ENCODE assay signal across 16 mouse cellular contexts in genomic region chrX:13765024-13765423, GRCm38 (mm10).
"Had no signal": no experiment of that assay in that cellular context is flagged by ENCODE, and none has a peak within 500 bp of the region (broad histone marks: within the 10 kb centered on the region; RNA-seq: fewer than 3 reads in every experiment).

No protein-coding gene starts in this region.

- H3K4me3 ChIP-seq: limb, embryonic 10.5 days; limb, embryonic 13.5 days; liver, embryonic 12.5 days; liver, embryonic 15.5 days; midbrain, embryonic 12.5 days; midbrain, embryonic 15.5 days had no signal

- H3K4me1 ChIP-seq: limb, embryonic 10.5 days; limb, embryonic 13.5 days; liver, embryonic 12.5 days; liver, embryonic 15.5 days; midbrain, embryonic 12.5 days; midbrain, embryonic 15.5 days had no signal

- H3K27ac ChIP-seq: limb, embryonic 10.5 days; limb, embryonic 13.5 days; liver, embryonic 12.5 days; liver, embryonic 15.5 days; macrophage; midbrain, embryonic 12.5 days; midbrain, embryonic 15.5 days had no signal

- DNase-seq: kidney, adult 18-20 months; kidney, adult 9 months; kidney, postnatal 14 days; kidney, postnatal 4 days; liver; lung, embryonic 14.5 days; thymus, adult 18-20 months; thymus, postnatal 36 days had no signal

- H3K9ac ChIP-seq: limb, embryonic 13.5 days; liver, embryonic 12.5 days; liver, embryonic 15.5 days; lung, embryonic 14.5 days; midbrain, embryonic 12.5 days; midbrain, embryonic 15.5 days had no signal

- ATAC-seq: intestine, embryonic 16.5 days; liver, embryonic 12.5 days; midbrain, embryonic 15.5 days had no signal

- H3K9me3 ChIP-seq: limb, embryonic 10.5 days; limb, embryonic 13.5 days; liver, embryonic 12.5 days; liver, embryonic 15.5 days; midbrain, embryonic 12.5 days; midbrain, embryonic 15.5 days had no signal

- H3K4me2 ChIP-seq: limb, embryonic 13.5 days; liver, embryonic 12.5 days; liver, embryonic 15.5 days; lung, embryonic 14.5 days; midbrain, embryonic 12.5 days; midbrain, embryonic 15.5 days had no signal

- H3K36me3 ChIP-seq: limb, embryonic 10.5 days; limb, embryonic 13.5 days; liver, embryonic 12.5 days; liver, embryonic 15.5 days; midbrain, embryonic 12.5 days; midbrain, embryonic 15.5 days had no signal

- H3K27me3 ChIP-seq: limb, embryonic 13.5 days; liver, embryonic 12.5 days; liver, embryonic 15.5 days; midbrain, embryonic 12.5 days; midbrain, embryonic 15.5 days had no signal
